Mouse (Mus musculus): ENCODE measurements around the gene 1700061G19Rik. TPM values are rescaled to one million over a fixed set of nuclear protein-coding genes. Genes with fewer than 3 reads are reported as not detected.

1700061G19Rik gene
- total and polyA plus RNA-seq, 3 experiments = 0.08 to 0.29 TPM; not detected in 1

GRCm38 (mm10) chr17:56842173-56842572 lies 33.1 kb upstream of the 1700061G19Rik start:
- no peak for DNase-seq (ENCODE audit: extremely low read depth)
- H3K9ac ChIP-seq (ENCODE audit: insufficient read depth, low read depth) = no peak overlapping the region
- no peaks in the 10 kb centered on the region for H3K36me3 ChIP-seq (replicated peaks in 1 of 2; ENCODE audit: control insufficient read depth in 1 of 2, insufficient read depth in 1 of 2, low read length in 1 of 2)
- H3K4me2 ChIP-seq (ENCODE audit: insufficient read depth, low read depth, poor library complexity, severe bottlenecking) = no peak overlapping the region
- H3K27me3 ChIP-seq (replicated peaks) = peaks cover 41% of the 10 kb centered on the region
- no peak for TF ChIP-seq PAX5 (IDR thresholded peaks at IDR 0.05; ENCODE audit: low read length)
- TF ChIP-seq TCF12 (IDR thresholded peaks at IDR 0.05; ENCODE audit: low read depth, low read length) = no peak
- no peak for TF ChIP-seq NELFE (IDR thresholded peaks at IDR 0.05; ENCODE audit: low read depth, low read length)
- TF ChIP-seq MAX (IDR thresholded peaks at IDR 0.05; ENCODE audit: low read length) = no peak
- TF ChIP-seq ETS1 (conservative IDR thresholded peaks at IDR 0.05; ENCODE audit: low read depth, low read length) = no peak
- no peak for TF ChIP-seq MEF2A (IDR thresholded peaks at IDR 0.05; ENCODE audit: borderline replicate concordance, low read depth, low read length)
- TF ChIP-seq MYC (IDR thresholded peaks at IDR 0.05; ENCODE audit: low read depth, low read length) = no peak
- no peak for TF ChIP-seq MAZ (IDR thresholded peaks at IDR 0.05; ENCODE audit: low read depth, low read length)
- no peak for TF ChIP-seq ZMIZ1 (IDR thresholded peaks at IDR 0.05; ENCODE audit: low read depth, low read length)
- no peak for TF ChIP-seq SIN3A (IDR thresholded peaks at IDR 0.05; ENCODE audit: low read length)
- H3K9me3 ChIP-seq (replicated peaks; ENCODE audit: low read length) = no peaks in the 10 kb centered on the region
- peaks cover 0 to 6% of the 10 kb centered on the region in 2 experiments; a peak in 2 of 4 replicates for H3K4me1 ChIP-seq (ENCODE audit: control insufficient read depth in 1 of 2, insufficient read depth in 2 of 2)
- in situ Hi-C loops (cut with MboI; ENCODE audit: low pct_ligation_motif_present, low pct_unique_long_range_greater_than_20kb, low sequenced_read_pairs) (no loop called here), dilution Hi-C loops (cut with MboI; ENCODE audit: extremely low pct_ligation_motif_present, extremely low pct_unique_long_range_greater_than_20kb, low sequenced_read_pairs) (no loop called here)
- H3K79me2 ChIP-seq (replicated peaks; ENCODE audit: control insufficient read depth, extremely low read depth, insufficient read depth, poor library complexity, severe bottlenecking) = no peaks in the 10 kb centered on the region
- no peak overlapping the region for H3K4me3 ChIP-seq (replicated peaks in 1 of 3; ENCODE audit: low read depth in 2 of 3, low read length in 2 of 3, poor library complexity in 1 of 3)
- no peak overlapping the region for H3K27ac ChIP-seq (ENCODE audit: insufficient read depth, low read depth)

- TF ChIP-seq TBP (conservative IDR thresholded peaks at IDR 0.05; ENCODE audit: low read depth, low read length) (no peak), MEF2A (IDR thresholded peaks at IDR 0.05; ENCODE audit: borderline replicate concordance, low read depth, low read length) (no peak), ZNF384 (IDR thresholded peaks at IDR 0.05; ENCODE audit: low read depth, low read length) (no peak), MXI1 (IDR thresholded peaks at IDR 0.05; ENCODE audit: low read depth, low read length) (no peak), JUN (IDR thresholded peaks at IDR 0.05; ENCODE audit: insufficient read depth, low read depth, low read length) (no peak), SIN3A (IDR thresholded peaks at IDR 0.05; ENCODE audit: low read length) (no peak), ELF1 (IDR thresholded peaks at IDR 0.05; ENCODE audit: low read depth, low read length) (no peak), RCOR1 (conservative IDR thresholded peaks at IDR 0.05; ENCODE audit: low read depth, low read length) (no peak), BHLHE40 (IDR thresholded peaks at IDR 0.05; ENCODE audit: low read depth, low read length) (no peak), ETS1 (conservative IDR thresholded peaks at IDR 0.05; ENCODE audit: low read depth, low read length) (no peak), ZC3H11A (IDR thresholded peaks at IDR 0.05; ENCODE audit: low read depth, low read length) (no peak), TCF12 (IDR thresholded peaks at IDR 0.05; ENCODE audit: low read depth, low read length) (no peak)
- no peak for DNase-seq (ENCODE audit: extremely low read depth)
- dilution Hi-C loops (cut with MboI; ENCODE audit: extremely low pct_ligation_motif_present, extremely low pct_unique_long_range_greater_than_20kb, low sequenced_read_pairs) = no loop called here
- Histone ChIP-seq H3K4me3 (replicated peaks in 1 of 3; ENCODE audit: low read depth in 2 of 3, low read length in 2 of 3, poor library complexity in 1 of 3) (no peak overlapping the region), H3K36me3 (replicated peaks in 1 of 2; ENCODE audit: control insufficient read depth in 1 of 2, insufficient read depth in 1 of 2, low read length in 1 of 2) (no peaks in the 10 kb centered on the region), H3K27ac (ENCODE audit: insufficient read depth, low read depth) (no peak overlapping the region), H3K27me3 (replicated peaks) (peaks cover 38% of the 10 kb centered on the region), H3K9me3 (replicated peaks; ENCODE audit: low read length) (no peaks in the 10 kb centered on the region), H3K4me2 (ENCODE audit: insufficient read depth, low read depth, poor library complexity, severe bottlenecking) (no peak overlapping the region), H3K4me1 (ENCODE audit: control insufficient read depth in 1 of 2, insufficient read depth in 2 of 2) (peaks cover 0 to 6% of the 10 kb centered on the region in 2 experiments; a peak in 2 of 4 replicates), H3K9ac (ENCODE audit: insufficient read depth, low read depth) (no peak overlapping the region), H3K79me2 (replicated peaks; ENCODE audit: control insufficient read depth, extremely low read depth, insufficient read depth, poor library complexity, severe bottlenecking) (no peaks in the 10 kb centered on the region)
- in situ Hi-C loops (cut with MboI; ENCODE audit: low pct_ligation_motif_present, low pct_unique_long_range_greater_than_20kb, low sequenced_read_pairs) = no loop called here
Observed at GRCm38 (mm10) chr17:56843678-56844077, 31.6 kb upstream of the 1700061G19Rik start.

All from CH12.LX (cell line).